In the genomic region with DNA sequence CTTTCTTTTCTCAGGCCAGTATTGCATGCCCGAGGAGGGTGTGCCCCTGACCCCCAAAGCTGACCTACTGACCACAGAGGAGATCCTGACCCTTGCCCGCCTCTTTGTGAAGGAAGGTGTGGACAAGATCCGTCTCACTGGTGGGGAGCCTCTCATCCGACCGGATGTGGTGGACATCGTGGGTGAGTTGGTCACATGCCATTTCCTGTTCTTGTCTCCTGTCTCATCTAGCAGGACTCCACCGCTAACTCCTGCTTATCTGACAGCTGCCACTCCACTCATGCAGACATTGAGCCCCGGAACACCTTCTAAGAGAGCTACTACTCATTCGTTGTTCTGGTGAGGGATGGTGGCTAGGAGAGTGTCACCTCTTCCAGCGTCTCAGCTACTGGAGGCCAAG, we compare ENCODE assay signal across 15 mouse cellular contexts. TPM values are rescaled to one million over a fixed set of nuclear protein-coding genes. Genes with fewer than 3 reads are reported as not detected.
DNase-seq lines count a peak whose midpoint lies in the region; ATAC-seq and TF ChIP-seq lines count a peak whose summit lies in the region.
"Had no signal": no experiment of that assay in that cellular context is flagged by ENCODE, and none has a peak within 500 bp of the region (broad histone marks: within the 10 kb centered on the region; RNA-seq: fewer than 3 reads in every experiment).

No protein-coding gene starts in this region.

- peaks cover 42% of the 10 kb centered on the region for H3K36me3 ChIP-seq in liver, embryonic 16.5 days (ENCODE audit: control insufficient read depth, insufficient read depth)

- no peak for TF ChIP-seq CTCF in left cerebral cortex, adult 2 months (IDR thresholded peaks at IDR 0.05)

- H3K4me3 ChIP-seq in liver, embryonic 16.5 days (ENCODE audit: low read depth, low read length), result no peak overlapping the region
- no peak overlapping the region for H3K4me3 ChIP-seq in left cerebral cortex, adult 2 months
- H3K4me3 ChIP-seq: forebrain, embryonic 13.5 days; heart, adult 2 months; neural tube, embryonic 13.5 days had no signal

- peak overlapping the region; percentile 30 for H3K27ac ChIP-seq in liver, embryonic 16.5 days (ENCODE audit: low read length)
- H3K27ac ChIP-seq in left cerebral cortex, adult 2 months, result no peak overlapping the region
- H3K27ac ChIP-seq: forebrain, embryonic 13.5 days; heart, adult 2 months; hindbrain, postnatal 0 days; macrophage; neural tube, embryonic 13.5 days had no signal

- DNase-seq in heart, postnatal 4 days, result peak; percentile 2
- no peak for DNase-seq in heart, postnatal 36 days
- peak; percentile 17 to 58 for DNase-seq in urinary bladder, postnatal 4 days (ENCODE audit: low spot score in 2 of 2)
- DNase-seq in urinary bladder, postnatal 25 days (ENCODE audit: low spot score), result no peak
- no peak for DNase-seq in left cerebral cortex, postnatal 25 days (ENCODE audit: low spot score in 2 of 2)
- no peak for DNase-seq in left cerebral cortex, adult 8-10 months (ENCODE audit: low spot score in 2 of 2)
- DNase-seq in left cerebral cortex, adult 2 months (ENCODE audit: extremely low spot score in 1 of 2, low spot score in 2 of 2), result no peak
- DNase-seq: adrenal gland, postnatal 10 days; cerebellum, adult 2 months had no signal

- H3K9me3 ChIP-seq in liver, embryonic 16.5 days (replicated peaks; ENCODE audit: control insufficient read depth, low read length), result no peaks in the 10 kb centered on the region; the same call in 1 of the 2 replicates
- H3K9me3 ChIP-seq: forebrain, embryonic 13.5 days; neural tube, embryonic 13.5 days had no signal

- H3K9ac ChIP-seq in liver, embryonic 16.5 days (ENCODE audit: low read depth, low read length), result peak overlapping the region; percentile 4; the same call in 1 of the 2 replicates
- H3K9ac ChIP-seq: forebrain, embryonic 13.5 days; neural tube, embryonic 13.5 days had no signal

- H3K4me2 ChIP-seq in liver, embryonic 16.5 days (ENCODE audit: low read depth, low read length), result no peak overlapping the region
- H3K4me2 ChIP-seq: forebrain, embryonic 13.5 days; neural tube, embryonic 13.5 days had no signal

- peaks cover 79% of the 10 kb centered on the region for H3K4me1 ChIP-seq in liver, embryonic 16.5 days (ENCODE audit: control insufficient read depth, low read depth, low read length)

- no peak for ATAC-seq in liver, embryonic 16.5 days (ENCODE audit: low read depth)
- ATAC-seq: forebrain, embryonic 13.5 days; hindbrain, postnatal 0 days had no signal

- 47% methylated on average over 10 of the region's 10 CpGs for WGBS in liver, embryonic 16.5 days (ENCODE audit: insufficient replicate concordance)

- no peaks in the 10 kb centered on the region for H3K27me3 ChIP-seq in liver, embryonic 16.5 days (ENCODE audit: control insufficient read depth, insufficient read depth, low read depth, low read length)
- H3K27me3 ChIP-seq: forebrain, embryonic 13.5 days; neural tube, embryonic 13.5 days had no signal

- intact Hi-C loops in heart, postnatal 36 days (cut with DNase I), result no loop called here
- intact Hi-C loops in left cerebral cortex, postnatal 25 days (cut with DNase I), result no loop called here
- intact Hi-C loops in left cerebral cortex, adult 2 months (cut with DNase I), result no loop called here

RNA-seq across cellular contexts. Expression of a gene that starts 6.9 kb away (rescaled TPM):
- 10 to 100 TPM; 15.6 to 19.6 TPM for total RNA-seq in heart, postnatal 4 days (2021)
- 10 to 100 TPM; 22.3 to 26.8 TPM for total RNA-seq in heart, postnatal 36 days (2021)
- polyA plus RNA-seq in liver, embryonic 16.5 days (2015; fragmentation: Nextera tagmentation; extraction: Ambion mirVana), result 10.7 and 13.1 TPM in 2 replicates
- total RNA-seq in left cerebral cortex, postnatal 25 days (2021), result 10 to 100 TPM; 14.1 to 14.3 TPM
- total RNA-seq in left cerebral cortex, adult 8-10 months (2022), result 10 to 100 TPM; 11.7 to 20.4 (median 16.0) TPM
- 10 to 100 TPM; 13.9 to 15.6 TPM for total RNA-seq in left cerebral cortex, adult 2 months (2021)

Comparison
In these comparisons a context has a peak if more than half of its experiments do, and no peak if none do; other contexts are left out.
1. DNase-seq: peak in heart, postnatal 4 days (single experiment) and urinary bladder, postnatal 4 days (2 of 2); none in heart, postnatal 36 days (0 of 2), urinary bladder, postnatal 25 days (single experiment), left cerebral cortex, postnatal 25 days (0 of 2), left cerebral cortex, adult 8-10 months (0 of 2) and left cerebral cortex, adult 2 months (0 of 2).